Mouse (Mus musculus): ENCODE data around the gene Adgrv1. TPM values are rescaled to one million over a fixed set of nuclear protein-coding genes. Genes with fewer than 3 reads are reported as not detected.

Gene Adgrv1
- polyA plus RNA-seq, 1 experiment from 2014 or later = 1.4 TPM

DNA sequence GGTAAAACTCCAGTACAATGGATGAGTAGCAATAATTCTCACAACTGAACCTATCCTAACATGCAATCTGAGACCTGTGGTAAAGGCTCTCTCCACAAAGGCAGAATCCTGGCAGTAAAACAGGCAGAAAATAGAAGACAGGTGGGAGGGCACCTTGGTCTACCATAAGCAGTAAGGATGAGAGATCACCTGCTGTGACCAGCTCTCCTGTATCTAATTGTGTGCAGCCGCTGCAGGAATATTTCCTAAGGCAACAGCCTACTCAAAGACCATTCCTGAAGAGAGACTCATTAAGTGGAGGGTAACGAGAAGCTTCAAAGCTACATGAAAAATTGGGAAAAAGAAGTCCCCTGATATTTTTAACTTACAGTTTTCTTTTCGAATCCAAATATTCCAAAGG is 167.2 kb downstream of the Adgrv1 start:
- 92% methylated on average over 3 of the region's 3 CpGs for WGBS
- Histone ChIP-seq H3K9ac (ENCODE audit: low read length) (no peak overlapping the region), H3K4me1 (replicated peaks; ENCODE audit: control insufficient read depth, insufficient read depth) (no peaks in the 10 kb centered on the region), H3K27me3 (ENCODE audit: control insufficient read depth, insufficient read depth, low read length) (no peaks in the 10 kb centered on the region), H3K36me3 (ENCODE audit: control insufficient read depth, insufficient read depth, low read length) (no peaks in the 10 kb centered on the region), H3K4me2 (replicated peaks; ENCODE audit: low read depth) (no peak overlapping the region), H3K9me3 (ENCODE audit: control insufficient read depth, low read length) (no peaks in the 10 kb centered on the region), H3K27ac (replicated peaks) (no peak overlapping the region), H3K4me3 (ENCODE audit: low read depth, low read length) (no peak overlapping the region)
- TF ChIP-seq CTCF (IDR thresholded peaks at IDR 0.05; ENCODE audit: low read depth) = no peak
- ATAC-seq (ENCODE audit: low FRiP score, low TSS enrichment) (no peak), DNase-seq (ENCODE audit: low spot score) (no peak)

- H3K4me3 ChIP-seq (ENCODE audit: low read depth, low read length) = no peak overlapping the region
- no peaks in the 10 kb centered on the region for H3K27me3 ChIP-seq (ENCODE audit: control insufficient read depth, insufficient read depth, low read length)
- no peak for ATAC-seq (ENCODE audit: low FRiP score, low TSS enrichment)
- TF ChIP-seq EP300 (optimal IDR thresholded peaks at IDR 0.05) = no peak
- TF ChIP-seq CTCF (IDR thresholded peaks at IDR 0.05; ENCODE audit: low read depth) = no peak
- DNase-seq (ENCODE audit: low spot score) = no peak
- H3K4me2 ChIP-seq (replicated peaks; ENCODE audit: low read depth) = no peak overlapping the region
- WGBS = 76% methylated on average over 4 of the region's 4 CpGs
- no peaks in the 10 kb centered on the region for H3K36me3 ChIP-seq (ENCODE audit: control insufficient read depth, insufficient read depth, low read length)
- H3K9ac ChIP-seq (ENCODE audit: low read length) = no peak overlapping the region
- H3K27ac ChIP-seq (replicated peaks) = no peak overlapping the region
- H3K9me3 ChIP-seq (ENCODE audit: control insufficient read depth, low read length) = no peaks in the 10 kb centered on the region
- H3K4me1 ChIP-seq (replicated peaks; ENCODE audit: control insufficient read depth, insufficient read depth) = no peaks in the 10 kb centered on the region
Measured at GRCm38 (mm10) chr13:81449630-81450029, 183.3 kb downstream of the Adgrv1 start.

DNA sequence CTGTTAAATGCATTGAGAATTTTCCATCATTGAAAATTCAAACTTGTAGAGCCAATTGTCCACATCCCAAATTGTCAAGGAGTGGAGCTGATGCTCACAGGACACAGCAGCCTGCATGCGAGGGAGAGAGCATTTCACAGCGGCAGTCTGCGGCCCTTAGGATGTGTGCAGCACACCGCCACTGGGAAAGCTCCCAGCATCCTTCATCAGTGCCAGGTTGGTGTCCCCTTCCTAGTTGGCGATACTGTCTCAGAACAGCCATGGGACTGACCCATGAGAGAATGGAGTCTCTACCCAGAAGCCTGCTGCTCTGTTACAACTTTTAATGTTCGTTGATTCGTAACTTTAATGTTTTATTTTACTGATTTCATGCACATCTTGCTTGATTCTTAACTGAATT is 183.8 kb downstream of the Adgrv1 start:
- Histone ChIP-seq H3K27me3 (ENCODE audit: control insufficient read depth, insufficient read depth, low read length) (no peaks in the 10 kb centered on the region), H3K9me3 (ENCODE audit: control insufficient read depth, low read length) (no peaks in the 10 kb centered on the region), H3K9ac (ENCODE audit: low read length) (no peak overlapping the region), H3K36me3 (ENCODE audit: control insufficient read depth, insufficient read depth, low read length) (no peaks in the 10 kb centered on the region), H3K4me1 (replicated peaks; ENCODE audit: control insufficient read depth, insufficient read depth) (no peaks in the 10 kb centered on the region), H3K27ac (replicated peaks) (no peak overlapping the region), H3K4me3 (ENCODE audit: low read depth, low read length) (no peak overlapping the region), H3K4me2 (replicated peaks; ENCODE audit: low read depth) (no peak overlapping the region)
- no peak for ATAC-seq (ENCODE audit: low FRiP score, low TSS enrichment)
- WGBS = 92% methylated on average over 7 of the region's 7 CpGs
- DNase-seq (ENCODE audit: low spot score) = no peak
- TF ChIP-seq EP300 (optimal IDR thresholded peaks at IDR 0.05) = no peak
- TF ChIP-seq CTCF (IDR thresholded peaks at IDR 0.05; ENCODE audit: low read depth) = no peak

DNA sequence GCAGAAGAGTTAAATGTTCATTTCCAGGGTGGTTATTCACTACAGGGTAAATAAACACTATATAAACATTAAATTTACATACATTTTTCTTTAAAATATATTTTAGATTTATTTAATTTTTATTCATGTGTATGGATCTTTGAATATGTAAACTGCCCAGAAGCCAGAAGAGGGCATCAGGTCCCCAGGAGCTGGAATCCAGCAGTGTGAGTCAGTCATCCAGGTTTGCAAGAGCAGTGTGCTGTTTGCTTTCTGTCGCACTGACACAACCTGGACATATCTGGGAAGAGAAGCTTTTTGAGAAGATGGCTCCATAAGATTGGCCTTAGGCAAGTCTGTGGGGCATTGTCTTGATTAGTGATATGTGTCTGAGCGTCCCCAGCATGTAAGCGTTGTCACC is 191.5 kb downstream of the Adgrv1 start:
- Histone ChIP-seq H3K36me3 (ENCODE audit: control insufficient read depth, insufficient read depth, low read length) (no peaks in the 10 kb centered on the region), H3K4me3 (ENCODE audit: low read depth, low read length) (no peak overlapping the region), H3K4me1 (replicated peaks; ENCODE audit: control insufficient read depth, insufficient read depth) (no peaks in the 10 kb centered on the region), H3K27ac (replicated peaks) (no peak overlapping the region), H3K9ac (ENCODE audit: low read length) (no peak overlapping the region), H3K4me2 (replicated peaks; ENCODE audit: low read depth) (no peak overlapping the region), H3K9me3 (ENCODE audit: control insufficient read depth, low read length) (no peaks in the 10 kb centered on the region), H3K27me3 (ENCODE audit: control insufficient read depth, insufficient read depth, low read length) (no peaks in the 10 kb centered on the region)
- no peak for DNase-seq (ENCODE audit: low spot score)
- no peak for ATAC-seq (ENCODE audit: low FRiP score, low TSS enrichment)
- 79% methylated on average over 3 of the region's 3 CpGs for WGBS
- TF ChIP-seq CTCF (IDR thresholded peaks at IDR 0.05; ENCODE audit: low read depth) (peak; percentile 55), EP300 (optimal IDR thresholded peaks at IDR 0.05) (no peak)

DNA sequence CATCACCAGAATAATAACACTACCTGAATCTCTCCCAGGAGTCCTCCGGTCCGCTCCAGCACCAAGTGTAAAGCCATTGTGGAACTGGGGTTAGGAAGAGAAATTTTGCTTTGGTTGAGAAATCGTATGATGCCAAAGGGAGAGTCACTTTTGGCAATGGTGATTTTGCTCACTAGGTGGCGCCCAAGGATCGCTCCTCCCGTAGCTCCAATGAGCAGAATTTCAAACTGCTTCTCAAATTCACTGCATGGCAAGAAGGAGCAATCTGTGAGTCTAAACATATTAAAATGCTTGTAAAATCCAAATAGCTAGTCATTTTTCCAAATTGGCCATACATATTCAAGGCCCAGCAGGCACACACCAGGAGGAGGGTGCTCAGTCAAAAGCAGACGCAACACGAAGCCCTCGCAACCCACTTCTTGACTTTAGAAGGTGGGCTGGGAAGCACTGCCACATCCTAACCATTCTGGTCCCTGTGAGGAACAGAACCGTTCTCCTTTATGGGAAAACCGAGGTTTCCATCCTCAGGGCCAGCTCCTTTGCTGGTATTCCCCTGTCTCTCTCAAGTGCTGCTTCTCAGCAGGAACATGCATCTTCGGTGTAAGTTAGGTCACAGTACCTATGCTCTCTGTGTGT is 193.4 kb downstream of the Adgrv1 start:
- H3K4me3 ChIP-seq (ENCODE audit: low read depth, low read length) = no peak overlapping the region
- no peaks in the 10 kb centered on the region for H3K27me3 ChIP-seq (ENCODE audit: control insufficient read depth, insufficient read depth, low read length)
- H3K4me2 ChIP-seq (replicated peaks; ENCODE audit: low read depth) = no peak overlapping the region
- ATAC-seq (ENCODE audit: low FRiP score, low TSS enrichment) (no peak), DNase-seq (ENCODE audit: low spot score) (peak; percentile 73)
- H3K9me3 ChIP-seq (ENCODE audit: control insufficient read depth, low read length) = no peaks in the 10 kb centered on the region
- H3K4me1 ChIP-seq (replicated peaks; ENCODE audit: control insufficient read depth, insufficient read depth) = no peaks in the 10 kb centered on the region
- no peaks in the 10 kb centered on the region for H3K36me3 ChIP-seq (ENCODE audit: control insufficient read depth, insufficient read depth, low read length)
- 40% methylated on average over 12 of the region's 12 CpGs for WGBS
- H3K9ac ChIP-seq (ENCODE audit: low read length) = no peak overlapping the region
- H3K27ac ChIP-seq (replicated peaks) = no peak overlapping the region
- no peak for TF ChIP-seq EP300 (optimal IDR thresholded peaks at IDR 0.05)
- peak; percentile 97 for TF ChIP-seq CTCF (IDR thresholded peaks at IDR 0.05; ENCODE audit: low read depth)

DNA sequence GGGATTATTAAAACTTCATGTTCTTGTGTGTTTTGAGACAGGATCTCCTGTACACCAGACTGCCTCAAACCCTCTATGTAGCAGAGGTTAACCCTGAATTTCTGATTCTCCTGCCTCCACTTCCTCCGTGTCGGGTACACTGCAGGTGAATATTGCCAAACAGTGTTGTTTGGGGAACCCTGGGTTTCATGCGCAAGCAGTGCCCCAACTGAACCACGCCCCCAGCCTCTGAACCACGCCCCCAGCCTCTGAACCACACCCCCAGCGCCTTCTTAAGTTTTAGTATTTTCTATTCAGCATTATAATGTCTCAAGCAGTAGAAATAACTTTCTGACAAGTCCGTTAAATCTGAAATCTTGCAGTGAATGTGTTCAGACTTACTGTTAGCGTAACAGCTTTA is 195.9 kb downstream of the Adgrv1 start:
- no peaks in the 10 kb centered on the region for H3K27me3 ChIP-seq (ENCODE audit: control insufficient read depth, insufficient read depth, low read length)
- no peak for DNase-seq (ENCODE audit: low spot score)
- no peaks in the 10 kb centered on the region for H3K4me1 ChIP-seq (replicated peaks; ENCODE audit: control insufficient read depth, insufficient read depth)
- no peak overlapping the region for H3K9ac ChIP-seq (ENCODE audit: low read length)
- H3K4me3 ChIP-seq (ENCODE audit: low read depth, low read length) = no peak overlapping the region
- no peak for ATAC-seq (ENCODE audit: low FRiP score, low TSS enrichment)
- H3K9me3 ChIP-seq (ENCODE audit: control insufficient read depth, low read length) = no peaks in the 10 kb centered on the region
- no peak overlapping the region for H3K27ac ChIP-seq (replicated peaks)
- no peak for TF ChIP-seq EP300 (optimal IDR thresholded peaks at IDR 0.05)
- TF ChIP-seq CTCF (IDR thresholded peaks at IDR 0.05; ENCODE audit: low read depth) = no peak
- H3K36me3 ChIP-seq (ENCODE audit: control insufficient read depth, insufficient read depth, low read length) = no peaks in the 10 kb centered on the region
- 56% methylated on average over 8 of the region's 8 CpGs for WGBS
- no peak overlapping the region for H3K4me2 ChIP-seq (replicated peaks; ENCODE audit: low read depth)

All from stomach, postnatal 0 days (tissue).